Mouse (Mus musculus): ENCODE results near the gene Filip1.

DNA sequence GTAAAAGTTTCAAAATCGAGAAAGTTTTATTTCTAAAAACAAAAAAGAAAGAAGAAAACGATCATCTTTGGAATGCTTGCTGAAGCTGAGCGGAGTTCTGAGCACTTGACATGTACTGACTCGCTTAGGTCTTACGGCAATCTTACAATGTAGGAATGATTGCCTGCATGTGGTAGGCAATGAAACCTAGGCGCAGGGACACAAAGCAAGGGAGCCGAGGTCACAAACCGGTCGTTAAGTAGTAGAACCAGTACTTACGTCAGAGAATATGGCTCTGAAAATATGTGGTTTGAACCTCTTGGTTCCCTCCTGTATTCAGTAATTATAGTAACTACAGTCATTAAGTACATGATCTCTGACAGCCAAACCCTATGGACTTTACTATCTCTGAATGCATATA lies 29.4 kb downstream of the Filip1 start:
- no peak for TF ChIP-seq POLR2A (IDR thresholded peaks at IDR 0.05; ENCODE audit: borderline replicate concordance, insufficient read depth, low read length)
- TF ChIP-seq CTCF (IDR thresholded peaks at IDR 0.05; ENCODE audit: borderline replicate concordance, insufficient read depth, low read depth, low read length), result no peak
